ENCODE assay signal across 19 mouse cellular contexts in the genomic region with DNA sequence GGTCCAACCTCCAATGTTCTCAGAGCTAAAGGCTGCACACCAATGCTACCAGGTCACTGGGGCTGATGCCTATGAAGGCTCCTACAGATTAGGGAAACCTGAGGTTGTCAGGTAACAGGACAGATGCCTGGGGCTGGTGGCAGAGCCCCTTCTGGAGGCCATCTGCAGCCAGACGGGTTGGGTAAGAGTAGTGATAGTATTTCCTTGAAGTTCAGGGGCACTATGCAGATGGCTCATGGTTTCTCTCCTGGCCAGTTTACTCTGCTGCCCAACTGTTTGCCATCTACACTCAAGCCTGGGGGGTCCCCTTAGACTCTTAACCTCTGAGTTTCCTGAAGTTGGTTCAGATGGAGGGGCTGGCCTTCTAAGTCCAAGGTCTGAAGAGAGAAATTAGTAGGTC. TPM values are rescaled to one million over a fixed set of nuclear protein-coding genes. Genes with fewer than 3 reads are reported as not detected.
"Had no signal": no experiment of that assay in that cellular context is flagged by ENCODE, and none has a peak within 500 bp of the region (broad histone marks: within the 10 kb centered on the region; RNA-seq: fewer than 3 reads in every experiment).

No protein-coding gene starts in this region.

- H3K4me3 ChIP-seq: liver, embryonic 13.5 days; liver, embryonic 15.5 days; lung, embryonic 15.5 days; megakaryocyte, embryonic 14.5 days; midbrain, embryonic 13.5 days; midbrain, embryonic 15.5 days; neural tube, embryonic 12.5 days; stomach, embryonic 15.5 days had no signal

- H3K9me3 ChIP-seq: liver, embryonic 13.5 days; liver, embryonic 15.5 days; lung, embryonic 15.5 days; megakaryocyte, embryonic 14.5 days; midbrain, embryonic 13.5 days; midbrain, embryonic 15.5 days; neural tube, embryonic 12.5 days; stomach, embryonic 15.5 days had no signal

- H3K36me3 ChIP-seq: liver, embryonic 13.5 days; liver, embryonic 15.5 days; lung, embryonic 15.5 days; midbrain, embryonic 15.5 days; stomach, embryonic 15.5 days had no signal

- H3K27me3 ChIP-seq: liver, embryonic 13.5 days; liver, embryonic 15.5 days; lung, embryonic 15.5 days; midbrain, embryonic 13.5 days; midbrain, embryonic 15.5 days; neural tube, embryonic 12.5 days; stomach, embryonic 15.5 days had no signal

- H3K27ac ChIP-seq: liver, embryonic 13.5 days; liver, embryonic 15.5 days; lung, embryonic 15.5 days; macrophage; midbrain, embryonic 13.5 days; midbrain, embryonic 15.5 days; neural tube, embryonic 12.5 days; stomach, embryonic 15.5 days; stomach, postnatal 0 days had no signal

- H3K4me1 ChIP-seq: liver, embryonic 13.5 days; liver, embryonic 15.5 days; lung, embryonic 15.5 days; megakaryocyte, embryonic 14.5 days; midbrain, embryonic 13.5 days; midbrain, embryonic 15.5 days; neural tube, embryonic 12.5 days; stomach, embryonic 15.5 days had no signal

- DNase-seq: liver, embryonic 13.5 days; lung, adult 2 months; lung, postnatal 14 days; lung, postnatal 36 days; right cerebral cortex, postnatal 14 days; thymus, adult 2 months; thymus, postnatal 36 days had no signal

RNA-seq across cellular contexts. Expression of gene Col6a1, which starts 40.2 kb away (rescaled TPM):
- total RNA-seq: megakaryocyte progenitor cell, adult 5-6 weeks; monocyte, adult 5-6 weeks; neutrophil, adult 5-6 weeks had no signal
